Comparison of ENCODE assay signal across 12 mouse cellular contexts in the genomic region with DNA sequence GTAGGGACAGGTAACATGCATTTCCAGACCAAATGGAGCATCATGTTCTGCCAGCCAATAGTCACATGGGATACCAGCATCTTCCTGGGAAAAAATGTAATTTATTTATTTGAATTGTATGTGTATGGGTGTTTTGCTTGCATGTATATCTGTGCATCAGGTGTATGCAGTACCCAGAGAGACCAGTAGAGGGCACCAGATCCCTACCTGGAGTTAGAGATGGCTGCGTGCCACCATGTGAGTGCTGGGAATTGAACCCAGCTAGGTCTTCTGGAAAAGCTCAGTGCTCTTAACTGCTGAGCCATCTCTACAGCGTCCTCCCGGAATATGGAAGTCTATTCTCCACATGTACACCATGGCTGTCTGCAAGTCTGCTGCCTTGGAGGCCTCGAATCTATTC. TPM values are rescaled to one million over a fixed set of nuclear protein-coding genes. Genes with fewer than 3 reads are reported as not detected.
DNase-seq lines count a peak whose midpoint lies in the region; ATAC-seq and TF ChIP-seq lines count a peak whose summit lies in the region.
"Had no signal": no experiment of that assay in that cellular context is flagged by ENCODE, and none has a peak within 500 bp of the region (broad histone marks: within the 10 kb centered on the region; RNA-seq: fewer than 3 reads in every experiment).

No protein-coding gene starts in this region.

- H3K9ac ChIP-seq in intestine, postnatal 0 days (ENCODE audit: low read depth, low read length) = no peak overlapping the region
- no peak overlapping the region for H3K9ac ChIP-seq in intestine, embryonic 15.5 days
- no peak overlapping the region for H3K9ac ChIP-seq in midbrain, embryonic 15.5 days
- H3K9ac ChIP-seq: embryonic facial prominence, embryonic 15.5 days had no signal

- H3K27me3 ChIP-seq in intestine, postnatal 0 days (replicated peaks; ENCODE audit: control insufficient read depth, insufficient read depth, low read length) = no peaks in the 10 kb centered on the region
- H3K27me3 ChIP-seq in intestine, embryonic 15.5 days (replicated peaks) = no peaks in the 10 kb centered on the region
- H3K27me3 ChIP-seq in testis, adult 2 months (ENCODE audit: control insufficient read depth, insufficient read depth, low read length) = no peaks in the 10 kb centered on the region
- H3K27me3 ChIP-seq in midbrain, embryonic 15.5 days (replicated peaks) = no peaks in the 10 kb centered on the region
- H3K27me3 ChIP-seq: embryonic facial prominence, embryonic 15.5 days had no signal

- 0 out of 2 replicates have a peak, but pooled peaks cover 4% of the 10 kb centered on the region for H3K9me3 ChIP-seq in intestine, postnatal 0 days (ENCODE audit: control insufficient read depth)
- H3K9me3 ChIP-seq in intestine, embryonic 15.5 days = no peaks in the 10 kb centered on the region
- no peaks in the 10 kb centered on the region for H3K9me3 ChIP-seq in midbrain, embryonic 15.5 days
- H3K9me3 ChIP-seq: embryonic facial prominence, embryonic 15.5 days had no signal

- DNase-seq in testis, postnatal 14 days (ENCODE audit: low spot score) = no peak
- DNase-seq in brain, embryonic 14.5 days (ENCODE audit: low read depth) = no peak
- DNase-seq in thymus, postnatal 25 days = peak; percentile 10
- DNase-seq in layer of hippocampus, adult 11-12 months (ENCODE audit: low spot score) = no peak
- DNase-seq: adrenal gland, adult 2 months had no signal

- TF ChIP-seq POLR2A in testis, adult 2 months (IDR thresholded peaks at IDR 0.05; ENCODE audit: control insufficient read depth, low read depth, low read length) = no peak
- no peak for TF ChIP-seq POLR2A in brain, embryonic 14.5 days (IDR thresholded peaks at IDR 0.05; ENCODE audit: borderline replicate concordance, extremely low read depth, insufficient read depth, insufficient read length, poor library complexity, severe bottlenecking)

- ATAC-seq in intestine, postnatal 0 days = no peak
- ATAC-seq in intestine, embryonic 15.5 days = no peak
- ATAC-seq in midbrain, embryonic 15.5 days (replicated peaks) = no peak

- 87% methylated on average over 4 of the region's 4 CpGs for WGBS in intestine, postnatal 0 days
- WGBS in intestine, embryonic 15.5 days = 84% methylated on average over 4 of the region's 4 CpGs
- 89% methylated on average over 4 of the region's 4 CpGs for WGBS in midbrain, embryonic 15.5 days

- H3K4me3 ChIP-seq in intestine, postnatal 0 days (ENCODE audit: low read depth, low read length) = no peak overlapping the region
- H3K4me3 ChIP-seq in intestine, embryonic 15.5 days (replicated peaks) = no peak overlapping the region
- no peak overlapping the region for H3K4me3 ChIP-seq in testis, adult 2 months (ENCODE audit: control insufficient read depth, low read depth, low read length)
- H3K4me3 ChIP-seq in midbrain, embryonic 15.5 days = no peak overlapping the region
- H3K4me3 ChIP-seq: embryonic facial prominence, embryonic 15.5 days; heart, embryonic 10.5 days had no signal

- H3K36me3 ChIP-seq in intestine, postnatal 0 days (ENCODE audit: control insufficient read depth, insufficient read depth) = no peaks in the 10 kb centered on the region
- H3K36me3 ChIP-seq in intestine, embryonic 15.5 days = no peaks in the 10 kb centered on the region
- H3K36me3 ChIP-seq in testis, adult 2 months (ENCODE audit: control insufficient read depth, insufficient read depth, low read length) = no peaks in the 10 kb centered on the region
- no peaks in the 10 kb centered on the region for H3K36me3 ChIP-seq in midbrain, embryonic 15.5 days (replicated peaks)
- H3K36me3 ChIP-seq: embryonic facial prominence, embryonic 15.5 days; heart, embryonic 10.5 days had no signal

- H3K4me2 ChIP-seq in intestine, postnatal 0 days (replicated peaks; ENCODE audit: low read depth) = no peak overlapping the region
- H3K4me2 ChIP-seq in intestine, embryonic 15.5 days (replicated peaks) = no peak overlapping the region
- H3K4me2 ChIP-seq in midbrain, embryonic 15.5 days = no peak overlapping the region
- H3K4me2 ChIP-seq: embryonic facial prominence, embryonic 15.5 days had no signal

- peak; percentile 61 for TF ChIP-seq CTCF in intestine, postnatal 0 days (IDR thresholded peaks at IDR 0.05; ENCODE audit: low read depth)
- TF ChIP-seq CTCF in testis, adult 2 months (IDR thresholded peaks at IDR 0.05; ENCODE audit: control insufficient read depth, insufficient read depth, insufficient replicate concordance, low read depth, low read length) = peak; percentile 63; the same call in 1 of the 2 replicates
- TF ChIP-seq CTCF in brain, embryonic 14.5 days (IDR thresholded peaks at IDR 0.05; ENCODE audit: borderline replicate concordance, extremely low read depth, insufficient read depth, insufficient read length) = peak; percentile 51; the same call in 1 of the 2 replicates

- no peaks in the 10 kb centered on the region for H3K4me1 ChIP-seq in intestine, postnatal 0 days (replicated peaks; ENCODE audit: control insufficient read depth, insufficient read depth, low read length)
- no peaks in the 10 kb centered on the region for H3K4me1 ChIP-seq in intestine, embryonic 15.5 days (replicated peaks)
- peaks cover 6% of the 10 kb centered on the region for H3K4me1 ChIP-seq in testis, adult 2 months (ENCODE audit: control insufficient read depth, insufficient read depth, low read length)
- no peaks in the 10 kb centered on the region for H3K4me1 ChIP-seq in midbrain, embryonic 15.5 days
- H3K4me1 ChIP-seq: embryonic facial prominence, embryonic 15.5 days; heart, embryonic 10.5 days had no signal

- no peak overlapping the region for H3K27ac ChIP-seq in intestine, postnatal 0 days (ENCODE audit: low read depth, low read length)
- H3K27ac ChIP-seq in intestine, embryonic 15.5 days = no peak overlapping the region
- no peak overlapping the region for H3K27ac ChIP-seq in testis, adult 2 months (ENCODE audit: control insufficient read depth, insufficient read depth, low read depth, low read length)
- H3K27ac ChIP-seq in midbrain, embryonic 15.5 days = no peak overlapping the region
- H3K27ac ChIP-seq: embryonic facial prominence, embryonic 15.5 days; heart, embryonic 10.5 days; macrophage had no signal

RNA-seq across cellular contexts. Expression of a gene that starts 8.2 kb away (rescaled TPM):
- 0.81 and 0.85 TPM in 2 replicates for polyA plus RNA-seq in intestine, postnatal 0 days (2015; fragmentation: Nextera tagmentation; extraction: Ambion mirVana)
- 1.7 and 1.9 TPM in 2 replicates for polyA plus RNA-seq in intestine, embryonic 15.5 days (2015; fragmentation: Nextera tagmentation; extraction: Ambion mirVana)
- polyA plus RNA-seq in testis, adult 2 months (2012; rRNA removed) = 5.0 and 5.3 TPM in 2 replicates
- polyA plus RNA-seq in brain, embryonic 14.5 days (2012; rRNA removed) = 19.8 and 35.7 TPM in 2 replicates
- 18.5 and 18.8 TPM in 2 replicates for polyA plus RNA-seq in midbrain, embryonic 15.5 days (2015; fragmentation: Nextera tagmentation; extraction: Ambion mirVana)
- polyA plus RNA-seq: macrophage had no signal
